Mouse (Mus musculus): ENCODE data around the gene Rnf19b.

The Rnf19b gene

GRCm38 (mm10) chr4:129058207-129059092 lies at the start of gene Rnf19b:
Gene Rnf19b, plus strand, starts transcription at chr4:129058271.
- DNase-seq, result peak; percentile 55 to 60

- no peak for DNase-seq
These were observed 49.4 kb upstream of the Rnf19b start for GRCm38 (mm10) chr4:129008672-129009071.

- no peak for DNase-seq
These were observed 48.5 kb upstream of the Rnf19b start for GRCm38 (mm10) chr4:129009521-129009920.

- DNase-seq, result no peak
These were observed 46.4 kb upstream of the Rnf19b start for GRCm38 (mm10) chr4:129011604-129012121.

- no peak for DNase-seq
These were observed 44.8 kb upstream of the Rnf19b start for GRCm38 (mm10) chr4:129013151-129013864.

- DNase-seq, result no peak
These were observed 41.7 kb upstream of the Rnf19b start for GRCm38 (mm10) chr4:129016329-129016728.

GRCm38 (mm10) chr4:129017150-129017549 lies 40.9 kb upstream of the Rnf19b start:
- DNase-seq, result no peak

GRCm38 (mm10) chr4:129018788-129019435 lies 39.2 kb upstream of the Rnf19b start:
- no peak for DNase-seq

GRCm38 (mm10) chr4:129019788-129020187 lies 38.3 kb upstream of the Rnf19b start:
- peak; percentile 6 to 9 for DNase-seq

GRCm38 (mm10) chr4:129020454-129020853 lies 37.6 kb upstream of the Rnf19b start:
- DNase-seq, result no peak

- DNase-seq, result no peak
These were observed 36.6 kb upstream of the Rnf19b start for GRCm38 (mm10) chr4:129021426-129021825.

- DNase-seq, result no peak
These were observed 36.2 kb upstream of the Rnf19b start for GRCm38 (mm10) chr4:129021886-129022285.

GRCm38 (mm10) chr4:129023884-129024283 lies 34.2 kb upstream of the Rnf19b start:
- DNase-seq, result no peak

- no peak for DNase-seq
These were observed 33.3 kb upstream of the Rnf19b start for GRCm38 (mm10) chr4:129024775-129025174.

- DNase-seq, result no peak
These were observed 32.4 kb upstream of the Rnf19b start for GRCm38 (mm10) chr4:129025707-129026106.

- peak; percentile 14 to 15 for DNase-seq
These were observed 27.3 kb upstream of the Rnf19b start for GRCm38 (mm10) chr4:129030746-129031145.

- DNase-seq, result peak; percentile 18
These were observed 26.6 kb upstream of the Rnf19b start for GRCm38 (mm10) chr4:129031408-129031965.

- DNase-seq, result peak; percentile 79 to 84
These were observed 25.7 kb upstream of the Rnf19b start for GRCm38 (mm10) chr4:129032133-129032962.

- peak; percentile 81 to 84 for DNase-seq
These were observed 24.8 kb upstream of the Rnf19b start for GRCm38 (mm10) chr4:129032963-129033951.

- DNase-seq, result no peak
These were observed 23.8 kb upstream of the Rnf19b start for GRCm38 (mm10) chr4:129034224-129034623.

Measured in B cell, adult 2 months (primary cell).